Mouse (Mus musculus): ENCODE results near the gene Sde2.
"Not testable (repeated sequence)": the region's sequence is repeated elsewhere in the genome, so short reads cannot be mapped to it uniquely, and the experiment has no call there.

DNA sequence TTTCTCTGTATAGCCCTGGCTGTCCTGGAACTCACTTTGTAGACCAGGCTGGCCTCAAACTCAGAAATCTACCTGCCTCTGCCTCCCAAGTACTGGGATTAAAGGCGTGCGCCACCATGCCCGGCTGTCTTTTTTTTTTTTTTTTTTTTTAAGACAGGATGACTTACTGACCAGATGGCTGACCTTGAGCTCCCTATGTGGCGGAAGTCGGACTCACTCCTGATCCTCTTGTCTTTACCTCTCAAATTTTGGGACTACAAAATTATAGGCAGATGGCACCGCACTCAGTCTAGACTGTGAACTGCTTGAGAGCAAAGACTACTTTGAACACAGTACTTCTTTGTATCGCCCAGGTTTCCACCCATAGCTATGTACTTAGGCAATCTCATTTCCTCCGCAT is 14.5 kb upstream of the Sde2 start:
- not testable (repeated sequence) for TF ChIP-seq MAFK (IDR thresholded peaks at IDR 0.05; ENCODE audit: insufficient read depth, low read depth, low read length); HCFC1 (IDR thresholded peaks at IDR 0.05; ENCODE audit: borderline replicate concordance, insufficient read depth, low read length); ZC3H11A (IDR thresholded peaks at IDR 0.05; ENCODE audit: borderline replicate concordance, low read depth, low read length); CHD2 (IDR thresholded peaks at IDR 0.05; ENCODE audit: low read depth, low read length)
